Mouse (Mus musculus): ENCODE results near the gene Oas2.

Oas2 gene

DNA sequence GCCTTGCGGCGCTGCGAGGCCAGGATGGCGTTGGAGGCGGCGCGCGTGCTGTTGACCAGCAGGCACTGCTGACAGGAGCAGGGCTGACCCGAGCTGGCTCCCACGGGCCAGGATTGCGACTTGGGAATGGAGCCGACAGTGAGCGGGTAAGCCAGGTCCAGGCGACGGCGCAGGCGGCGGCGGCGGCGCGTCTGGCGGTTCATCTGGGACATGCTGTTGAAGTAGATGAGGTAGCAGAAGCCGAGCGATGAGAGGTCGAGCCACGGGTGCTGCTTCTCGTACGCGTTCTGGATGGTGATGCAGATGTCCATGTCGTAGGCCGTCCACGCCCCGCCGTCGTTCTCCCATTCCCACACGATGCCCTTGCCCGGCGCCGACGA is 55.0 kb downstream of the Oas2 start:
- peak in 1 of 2 experiments; percentile 53 for DNase-seq

DNA sequence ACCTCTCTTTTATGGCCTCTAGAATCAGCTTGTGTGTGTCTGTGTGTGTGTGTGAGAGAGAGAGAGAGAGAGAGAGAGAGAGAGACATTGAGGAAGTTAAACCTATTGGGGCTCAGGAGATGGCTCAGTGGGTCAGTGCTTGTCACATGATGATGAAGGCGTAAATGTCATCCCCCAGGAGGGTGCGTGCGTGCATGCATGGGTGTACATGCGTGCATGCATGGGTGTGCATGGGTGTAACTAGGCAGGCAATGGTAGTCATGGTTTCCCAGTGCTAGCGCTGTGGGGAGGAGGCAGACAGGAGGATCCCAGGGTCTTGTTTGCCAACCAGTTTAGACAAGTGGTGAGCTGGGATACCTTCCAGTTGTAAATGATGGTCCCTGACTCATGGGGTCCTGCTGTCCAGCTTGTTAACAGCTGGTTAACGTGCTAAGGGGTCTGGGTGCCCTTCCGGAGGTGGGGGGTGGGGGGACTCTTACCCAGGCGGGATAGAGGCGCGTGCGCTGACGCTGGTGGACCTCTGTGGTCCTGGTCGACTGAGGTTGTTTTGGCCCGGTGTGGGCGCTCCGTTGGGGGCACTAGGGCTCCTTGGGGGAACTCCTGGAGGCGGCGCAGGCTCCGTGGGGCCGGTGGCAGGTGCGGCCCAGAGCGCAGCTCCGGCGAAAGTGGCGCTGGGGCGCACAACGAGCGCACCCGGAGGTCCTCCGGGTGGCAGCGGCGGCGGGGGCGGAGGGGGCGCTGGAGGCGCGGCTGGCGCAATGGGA is 55.5 kb downstream of the Oas2 start:
- DNase-seq = peak; percentile 67 to 77

DNA sequence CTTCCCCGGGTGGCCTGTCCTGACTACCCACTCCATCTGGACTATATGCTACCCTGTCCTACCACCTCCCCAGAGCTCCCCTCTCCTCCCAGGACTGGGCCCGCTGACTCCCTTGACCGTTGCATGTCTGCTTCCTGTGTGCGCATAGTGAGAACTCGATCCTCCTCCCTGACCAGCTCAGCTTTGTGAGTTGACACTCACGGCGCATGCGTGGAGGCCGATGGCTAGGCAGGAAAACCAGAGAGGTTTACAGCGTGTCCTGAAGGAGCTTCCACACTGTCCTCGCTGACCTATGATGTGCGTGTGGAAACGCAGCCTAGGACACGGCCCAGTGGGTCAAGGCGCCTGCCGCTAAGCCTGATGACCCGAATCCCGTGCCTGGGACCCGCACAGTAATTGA is 57.6 kb downstream of the Oas2 start:
- DNase-seq = peak in 1 of 2 experiments; percentile 21

DNA sequence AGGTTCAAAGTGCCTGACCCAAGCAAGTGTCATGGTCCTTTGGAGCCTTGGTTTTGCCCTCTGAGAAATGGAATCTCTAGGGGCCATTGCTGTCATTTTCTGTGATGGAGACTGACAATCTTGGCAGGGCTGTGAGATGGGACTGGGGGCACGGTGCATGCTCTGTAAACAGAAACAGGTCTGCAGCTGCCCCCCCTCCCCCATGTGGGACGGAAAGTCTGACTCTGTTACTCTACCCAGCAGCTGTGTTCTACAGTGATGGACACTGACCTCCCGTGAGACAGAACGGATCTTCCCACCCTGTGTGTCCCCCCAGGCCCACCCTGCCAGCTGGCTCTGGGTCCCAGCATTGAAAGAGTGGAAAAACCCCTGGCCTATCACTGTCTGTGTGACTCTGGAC is 59.2 kb downstream of the Oas2 start:
- peak; percentile 34 to 36 for DNase-seq

DNA sequence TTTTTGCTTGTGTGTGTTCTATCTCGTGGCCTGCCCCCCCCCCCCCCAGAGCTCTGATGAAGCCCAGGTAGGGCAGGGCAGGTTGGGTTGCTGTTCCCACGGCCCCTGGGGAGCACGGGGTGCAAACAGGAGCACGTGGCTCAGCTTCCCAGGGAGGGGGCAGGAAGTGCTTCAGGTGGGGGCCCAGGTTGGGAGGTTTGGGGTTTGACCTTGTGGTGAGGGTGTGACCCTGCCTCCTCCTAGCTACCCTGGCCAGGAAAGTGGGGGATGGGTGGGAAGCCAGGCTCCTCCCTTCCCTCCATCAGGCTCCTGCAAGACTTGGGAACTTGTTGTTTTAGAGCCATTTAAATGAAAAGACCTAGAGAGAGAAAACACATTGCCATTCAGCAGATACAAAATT is 61.2 kb downstream of the Oas2 start:
- peak; percentile 75 to 88 for DNase-seq

DNA sequence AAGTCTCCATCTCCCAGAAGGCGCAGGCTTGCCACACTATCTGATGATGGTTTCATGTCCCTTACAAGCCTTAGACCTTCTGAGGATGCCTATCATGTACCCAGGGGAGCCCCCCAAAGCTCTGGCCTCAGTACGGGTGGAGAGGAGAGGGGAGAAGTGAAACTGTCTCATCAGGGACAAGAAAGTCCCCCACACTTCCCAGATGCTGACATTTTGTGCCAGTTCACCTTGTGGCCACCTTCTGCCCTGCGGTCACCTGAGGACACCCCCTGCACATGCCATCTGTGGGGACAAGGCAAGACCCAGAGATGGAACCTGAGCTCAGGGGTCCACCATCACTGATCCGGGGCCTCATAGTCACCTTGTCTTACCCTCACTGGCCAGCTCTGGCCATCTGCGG is 61.8 kb downstream of the Oas2 start:
- DNase-seq = peak; percentile 50 to 66

DNA sequence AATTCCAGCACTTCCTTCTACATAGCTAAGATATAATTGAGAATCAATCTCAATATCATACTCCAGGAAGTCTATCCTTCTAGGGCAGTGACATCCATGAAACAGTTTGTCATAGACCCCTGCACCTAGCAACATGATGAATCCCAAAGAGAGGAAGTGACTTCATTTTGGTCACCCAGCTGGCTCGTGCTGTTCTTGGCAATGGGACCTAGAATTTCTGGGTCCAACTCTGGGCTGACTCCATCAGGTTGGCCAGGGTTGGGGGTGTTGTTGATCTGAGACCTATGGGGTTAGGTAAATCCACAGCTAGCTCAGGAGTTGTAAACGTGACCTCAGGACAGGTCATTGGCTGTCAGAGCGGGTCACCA is 62.2 kb downstream of the Oas2 start:
- DNase-seq = no peak

DNA sequence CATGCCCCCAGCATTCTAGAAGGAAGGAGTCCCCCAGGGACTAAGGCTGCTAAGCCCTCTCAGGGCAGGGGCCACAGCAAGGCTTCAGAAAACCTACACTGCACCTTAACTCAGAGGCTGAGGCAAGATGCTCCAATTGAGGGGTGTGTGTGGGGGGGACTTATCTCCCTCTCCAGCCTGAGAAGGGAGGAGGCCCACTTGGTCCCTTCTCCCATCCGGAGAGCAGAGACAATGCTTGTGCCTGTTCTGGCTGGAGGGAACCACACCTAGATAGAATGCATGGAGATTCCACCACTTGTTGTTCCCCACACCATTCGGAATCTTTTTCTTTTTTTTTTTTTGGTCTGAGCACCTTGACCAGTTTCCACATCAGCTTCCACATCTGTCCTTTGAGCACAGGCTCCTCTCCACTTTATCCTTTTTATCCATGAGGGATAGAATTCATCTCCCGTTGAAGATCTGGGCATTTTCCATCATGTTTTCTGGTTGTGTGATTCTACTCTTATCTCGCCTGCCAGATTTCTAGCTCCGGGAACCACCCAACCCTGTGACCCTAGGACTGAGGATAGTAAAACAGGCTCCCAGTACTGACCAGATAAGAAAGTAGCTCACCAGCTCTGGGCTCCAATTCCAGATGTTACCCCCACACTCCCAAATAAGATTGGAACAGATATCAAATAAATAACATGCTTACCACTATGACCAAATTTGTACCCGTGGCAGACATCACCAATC is 62.7 kb downstream of the Oas2 start:
- no peak for DNase-seq

DNA sequence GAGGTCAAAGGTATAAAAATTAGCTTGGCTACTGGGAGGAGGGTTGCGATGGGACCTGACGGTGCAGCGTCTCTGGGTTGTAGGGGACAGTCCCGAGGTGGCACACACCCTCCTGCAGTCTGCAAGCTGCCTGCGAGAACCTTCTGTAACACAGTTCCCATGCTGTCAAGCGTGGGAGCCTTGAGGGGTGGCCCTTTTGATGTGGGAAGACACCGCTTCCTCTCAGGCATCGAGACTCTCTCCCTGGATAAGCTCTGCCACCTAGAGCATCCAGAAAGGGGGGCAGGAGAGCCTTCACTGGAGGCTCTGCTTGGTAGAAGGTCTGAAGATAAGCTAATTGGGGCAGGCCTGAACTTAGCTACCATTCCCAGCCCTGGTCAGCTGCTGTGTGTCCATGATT is 64.0 kb downstream of the Oas2 start:
- DNase-seq = peak; percentile 58 to 74

DNA sequence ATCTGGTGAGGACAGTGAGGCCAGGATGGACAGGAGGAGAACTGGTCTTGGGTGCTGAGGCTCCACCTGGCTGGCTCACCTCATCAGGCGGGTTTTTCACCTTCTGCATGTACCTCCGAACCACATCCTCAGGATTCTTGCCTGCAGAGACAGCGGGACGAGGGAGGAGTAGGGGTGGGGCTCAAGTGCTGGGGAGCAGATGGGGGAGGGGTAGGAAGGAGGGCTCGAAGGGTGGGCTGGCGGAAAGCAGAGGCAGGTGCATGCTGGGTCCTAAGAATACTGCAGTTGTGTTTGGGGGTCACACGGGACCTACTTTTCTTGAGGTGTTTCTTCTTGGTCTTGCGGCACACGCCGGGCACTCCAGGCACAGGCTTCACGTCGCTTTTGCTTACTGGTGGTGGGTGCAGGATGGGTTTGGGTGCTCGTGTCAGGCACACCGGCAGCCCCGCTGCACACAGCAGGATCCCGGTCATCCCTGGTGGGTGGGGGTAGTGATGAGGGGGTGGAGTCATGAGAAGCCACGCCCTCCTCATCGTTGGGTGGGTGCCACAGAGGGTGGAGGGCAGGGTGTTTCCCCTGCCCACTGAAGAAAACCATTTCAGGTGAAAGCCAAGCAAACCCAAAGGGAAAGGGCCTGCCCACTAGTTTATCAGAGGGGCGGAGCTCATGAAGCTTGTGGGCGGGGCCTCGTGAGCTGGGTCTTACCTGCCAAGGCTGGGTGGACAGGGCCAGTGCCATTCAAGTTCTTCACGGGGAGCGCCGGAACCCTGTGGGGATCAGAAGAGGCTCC is 66.5 kb downstream of the Oas2 start:
- DNase-seq = peak; percentile 58 to 66

DNA sequence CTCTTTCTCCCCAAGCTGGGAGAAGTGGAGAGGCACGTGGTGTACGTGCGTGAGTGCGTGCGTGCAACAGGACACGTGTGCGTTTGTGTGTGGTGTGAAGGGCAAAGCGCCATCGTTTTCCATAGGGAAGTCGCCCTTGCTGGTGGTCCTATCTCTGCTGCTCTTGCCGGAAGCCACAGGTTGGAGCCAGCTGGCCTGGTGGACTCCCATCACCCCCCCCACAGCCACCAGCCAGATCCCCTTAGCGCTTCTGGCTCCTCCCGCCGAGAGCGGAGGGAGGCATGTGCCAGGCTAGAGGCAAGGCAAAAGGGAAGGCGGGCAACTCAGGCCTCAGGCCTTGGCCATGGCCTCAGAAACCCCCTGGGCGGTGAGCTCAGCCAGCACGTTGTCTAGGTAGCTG is 68.7 kb downstream of the Oas2 start:
- DNase-seq = no peak
